Mouse (Mus musculus) MN1 (cell line): Measurements from ENCODE around the gene Coq10b.

Source experiments
- DNase-seq: peaks from one replicate; pipeline ENCODE4 v3.0.0-alpha.2; 2016; ENCODE audit warnings: low spot score

Gene Coq10b

DNA sequence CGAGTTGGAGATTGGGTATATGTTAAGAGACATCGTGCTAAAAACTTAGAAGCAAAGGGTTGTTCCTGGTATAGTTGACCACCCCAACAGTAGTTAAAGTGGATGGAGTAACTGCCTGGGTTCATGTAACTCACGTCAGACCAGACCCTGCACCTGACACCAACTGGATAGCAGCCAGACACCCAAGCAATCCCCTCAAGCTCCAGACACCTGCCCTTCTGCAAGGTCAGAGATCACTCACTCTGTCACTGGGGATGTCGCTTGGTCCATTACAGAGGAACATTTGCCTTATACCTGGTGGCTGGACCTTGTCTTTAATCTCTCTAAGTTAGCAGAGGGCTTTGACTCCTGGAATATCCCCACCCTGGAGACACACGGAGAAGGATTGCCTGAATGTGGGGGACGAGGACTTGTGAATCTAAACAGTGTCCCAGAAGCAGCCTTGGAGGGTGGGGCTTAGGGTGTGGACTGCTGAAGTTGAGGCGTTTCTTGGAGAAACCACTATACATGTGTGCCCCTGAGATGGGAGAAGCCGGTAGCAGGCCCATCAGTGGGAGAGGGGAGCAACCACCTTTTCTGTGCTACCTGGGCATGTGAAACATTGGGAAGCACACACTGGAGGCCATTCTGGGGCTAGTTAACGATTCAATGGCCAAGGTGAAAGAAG lies 54.5 kb downstream of the Coq10b start:
- DNase-seq, result no peak

GRCm38 (mm10) chr1:55107644-55108043 lies 55.1 kb downstream of the Coq10b start:
- no peak for DNase-seq

DNA sequence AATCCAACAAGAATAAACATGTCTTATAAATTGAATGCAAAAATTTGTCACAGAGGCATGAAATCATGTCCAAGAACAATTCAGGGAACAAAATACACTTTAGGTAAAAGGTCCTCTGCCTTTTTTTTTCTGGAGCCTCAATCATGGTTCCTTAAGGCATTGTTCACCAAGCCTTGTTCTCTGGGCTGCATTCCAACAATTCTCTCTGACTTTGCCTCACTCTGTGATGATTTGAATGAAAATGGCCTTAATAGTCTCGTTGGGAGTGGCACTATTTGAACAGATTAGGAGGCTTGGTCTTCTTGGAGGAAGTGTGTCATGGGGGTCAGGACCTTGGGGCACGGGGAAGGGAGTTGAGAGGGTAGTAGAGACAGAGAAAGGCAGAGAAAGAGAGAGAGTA lies 55.9 kb downstream of the Coq10b start:
- DNase-seq, result no peak

GRCm38 (mm10) chr1:55109066-55109766 lies 56.6 kb downstream of the Coq10b start:
- DNase-seq, result no peak
